Mouse (Mus musculus): ENCODE measurements around the gene Acrbp.
A peak's percentile ranks its signal among the peaks of the same experiment; 100 is the strongest.
"Not testable (repeated sequence)": the region's sequence is repeated elsewhere in the genome, so short reads cannot be mapped to it uniquely, and the experiment has no call there.

Acrbp gene

GRCm38 (mm10) chr6:125049678-125050077, at the start of gene Acrbp:
TSS of gene Acrbp (plus strand) at chr6:125049689.
- DNase-seq (ENCODE audit: low read depth, low spot score): peak; percentile 83

GRCm38 (mm10) chr6:125003706-125004105, 45.8 kb upstream of the Acrbp start:
- DNase-seq (ENCODE audit: low read depth, low spot score): no peak

GRCm38 (mm10) chr6:125005086-125005485, 44.4 kb upstream of the Acrbp start:
- DNase-seq (ENCODE audit: low read depth, low spot score): no peak

- DNase-seq (ENCODE audit: low read depth, low spot score): no peak
Observed at GRCm38 (mm10) chr6:125008060-125008459, 41.4 kb upstream of the Acrbp start.

- peak; percentile 100 for DNase-seq (ENCODE audit: low read depth, low spot score)
Observed at GRCm38 (mm10) chr6:125008586-125009128, 40.8 kb upstream of the Acrbp start.

- no peak for DNase-seq (ENCODE audit: low read depth, low spot score)
Observed at GRCm38 (mm10) chr6:125009129-125009180, 40.5 kb upstream of the Acrbp start, which contains the start of gene Zfp384. TSS of gene Zfp384 (plus strand) at chr6:125009145.

GRCm38 (mm10) chr6:125009181-125010073, 40.1 kb upstream of the Acrbp start:
- DNase-seq (ENCODE audit: low read depth, low spot score): peak; percentile 76

GRCm38 (mm10) chr6:125017682-125018081, 31.8 kb upstream of the Acrbp start:
- DNase-seq (ENCODE audit: low read depth, low spot score): peak; percentile 60

- DNase-seq (ENCODE audit: low read depth, low spot score): peak; percentile 89
Observed at GRCm38 (mm10) chr6:125030532-125030931, 19.0 kb upstream of the Acrbp start.

GRCm38 (mm10) chr6:125031604-125032003, 17.9 kb upstream of the Acrbp start:
- DNase-seq (ENCODE audit: low read depth, low spot score): no peak

- DNase-seq (ENCODE audit: low read depth, low spot score): no peak
Observed at GRCm38 (mm10) chr6:125038666-125039065, 10.8 kb upstream of the Acrbp start.

GRCm38 (mm10) chr6:125039131-125039530, 10.4 kb upstream of the Acrbp start:
- DNase-seq (ENCODE audit: low read depth, low spot score): no peak

- DNase-seq (ENCODE audit: low read depth, low spot score): peak; percentile 100
Observed at GRCm38 (mm10) chr6:125039533-125040153, 9.8 kb upstream of the Acrbp start, which contains the start of gene Ing4. TSS of gene Ing4 (plus strand) at chr6:125039760.

GRCm38 (mm10) chr6:125040221-125040620, 9.3 kb upstream of the Acrbp start:
- DNase-seq (ENCODE audit: low read depth, low spot score): no peak

GRCm38 (mm10) chr6:125041047-125041446, 8.4 kb upstream of the Acrbp start:
- DNase-seq (ENCODE audit: low read depth, low spot score): no peak

GRCm38 (mm10) chr6:125042081-125042480, 7.4 kb upstream of the Acrbp start:
- no peak for DNase-seq (ENCODE audit: low read depth, low spot score)

GRCm38 (mm10) chr6:125046691-125047090, 2.8 kb upstream of the Acrbp start:
- peak; percentile 90 for DNase-seq (ENCODE audit: low read depth, low spot score)

- DNase-seq (ENCODE audit: low read depth, low spot score): peak; percentile 80
Observed at GRCm38 (mm10) chr6:125051237-125051636, 1.7 kb downstream of the Acrbp start.

GRCm38 (mm10) chr6:125061493-125061892, 12.0 kb downstream of the Acrbp start:
- DNase-seq (ENCODE audit: low read depth, low spot score): no peak

GRCm38 (mm10) chr6:125062511-125062910, 13.0 kb downstream of the Acrbp start:
- DNase-seq (ENCODE audit: low read depth, low spot score): no peak

GRCm38 (mm10) chr6:125063906-125064305, 14.4 kb downstream of the Acrbp start:
- peak; percentile 87 for DNase-seq (ENCODE audit: low read depth, low spot score)

GRCm38 (mm10) chr6:125065223-125065622, 15.7 kb downstream of the Acrbp start:
- not testable (repeated sequence) for DNase-seq (ENCODE audit: low read depth, low spot score)

GRCm38 (mm10) chr6:125067571-125067995, 18.1 kb downstream of the Acrbp start, which contains the start of gene Lpar5:
TSS of gene Lpar5 (plus strand) at chr6:125067920.
- DNase-seq (ENCODE audit: low read depth, low spot score): peak; percentile 82

All from ES-CJ7 (cell line).